Mouse (Mus musculus) limb, embryonic 15.5 days (tissue): ENCODE results near the gene 4930564D02Rik. TPM values are rescaled to one million over a fixed set of nuclear protein-coding genes. Genes with fewer than 3 reads are reported as not detected.

Source experiments
- ATAC-seq: fragments of 200-750 bp; cut with Nextera tagmentation; 2 replicates; pipeline ENCODE4 v1.8.0; 2017; ENCODE audit warnings: low read depth, moderate TSS enrichment; ENCODE audit not compliant: insufficient number of reproducible peaks, low FRiP score, low TSS enrichment
- H3K27ac ChIP-seq: fragments of 300-500 bp; sonication (generic); 2 replicates; pipeline ENCODE4 v1.5.1; 2015; ENCODE audit warnings: moderate library complexity, mild to moderate bottlenecking, inconsistent platforms
- H3K27me3 ChIP-seq: fragments of 300-500 bp; sonication (generic); 2 replicates; pipeline ENCODE4 v1.6.1; 2015; ENCODE audit warnings: inconsistent platforms
- H3K36me3 ChIP-seq: fragments of 300-500 bp; sonication (generic); 2 replicates; pipeline ENCODE4 v1.6.1; 2015; ENCODE audit warnings: inconsistent platforms
- H3K4me1 ChIP-seq: fragments of 300-500 bp; sonication (generic); 2 replicates; pipeline ENCODE4 v1.6.1; 2015; ENCODE audit warnings: inconsistent platforms
- H3K4me2 ChIP-seq: fragments of 300-500 bp; sonication (generic); 2 replicates; pipeline ENCODE4 v1.6.1; 2015; ENCODE audit warnings: mild to moderate bottlenecking, inconsistent platforms
- H3K4me3 ChIP-seq: fragments of 300-500 bp; sonication (generic); 2 replicates; pipeline ENCODE4 v1.5.1; 2015; ENCODE audit warnings: mild to moderate bottlenecking, inconsistent platforms
- H3K9ac ChIP-seq: fragments of 300-500 bp; sonication (generic); 2 replicates; pipeline ENCODE4 v1.6.1; 2015; ENCODE audit warnings: inconsistent platforms
- H3K9me3 ChIP-seq: fragments of 300-500 bp; sonication (generic); 2 replicates; pipeline ENCODE4 v1.6.1; 2016; ENCODE audit warnings: inconsistent platforms
- WGBS: fragments of 180-500 bp; shearing (Covaris S2); methylation state at CpG from one replicate; pipeline ENCODE4 v1.1.7; 2015; 5-methylcytosine and 5-hydroxymethylcytosine counted together
- polyA plus RNA-seq: library from polyadenylated mRNA; unstranded; fragments of >200 nt; fragmentation: Nextera tagmentation; extraction: Ambion mirVana; gene quantifications from 2 replicates; pipeline ENCODE4 v1.2.1, GENCODE M21; 2015

The 4930564D02Rik gene
- polyA plus RNA-seq, 1 experiment from 2014 or later = not detected

DNA sequence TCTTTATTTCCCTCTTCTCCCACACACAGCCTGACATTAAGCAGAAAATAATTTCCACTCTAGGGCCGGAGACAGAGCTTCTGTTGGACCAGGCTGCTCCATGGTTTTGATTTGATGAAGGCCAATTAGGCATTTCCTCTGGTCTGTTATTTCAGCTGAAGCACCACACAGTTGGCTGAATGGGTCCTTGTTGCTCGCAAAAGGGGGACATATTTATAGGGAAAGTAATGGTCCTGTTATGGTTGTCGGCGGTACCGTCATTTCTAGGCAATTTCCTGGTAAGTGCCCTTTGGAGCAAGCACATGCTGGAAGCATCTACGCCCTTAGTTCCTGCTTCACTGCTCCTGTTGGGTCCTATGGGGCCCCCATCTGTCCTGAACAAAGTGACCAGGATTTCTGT lies 5.7 kb upstream of the 4930564D02Rik start:
- Histone ChIP-seq H3K9me3 (no peaks in the 10 kb centered on the region), H3K27ac (peak overlapping the region; percentile 63), H3K4me1 (peaks cover 15% of the 10 kb centered on the region), H3K36me3 (no peaks in the 10 kb centered on the region), H3K4me3 (no peak overlapping the region), H3K9ac (no peak overlapping the region), H3K4me2 (no peak overlapping the region), H3K27me3 (no peaks in the 10 kb centered on the region)
- WGBS = 23% methylated on average over 6 of the region's 6 CpGs
- ATAC-seq = peak; percentile 26; the same call in 1 of the 2 replicates

DNA sequence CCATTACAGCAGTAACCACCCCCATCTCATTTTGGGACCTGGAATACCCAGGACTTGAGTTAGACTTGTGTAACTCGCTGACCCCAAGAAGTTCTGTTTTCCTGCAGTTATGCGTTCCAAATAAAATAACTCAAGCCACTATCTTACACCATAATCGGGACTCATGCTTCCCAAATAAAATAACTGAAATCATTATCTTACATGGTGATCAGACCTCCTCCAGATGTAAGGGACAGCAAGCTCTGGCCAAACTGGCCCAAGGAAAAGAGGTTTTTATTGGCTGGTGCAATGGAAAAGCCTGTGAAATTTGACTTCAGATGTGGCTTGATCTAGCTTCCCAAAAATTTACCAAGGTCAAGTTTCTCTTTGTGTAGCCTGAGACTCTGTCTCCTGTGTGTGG lies 5.1 kb upstream of the 4930564D02Rik start:
- H3K36me3 ChIP-seq = no peaks in the 10 kb centered on the region
- peak overlapping the region; percentile 54; the same call in 1 of the 2 replicates for H3K27ac ChIP-seq
- no peaks in the 10 kb centered on the region for H3K9me3 ChIP-seq
- peaks cover 15% of the 10 kb centered on the region for H3K4me1 ChIP-seq
- no peaks in the 10 kb centered on the region for H3K27me3 ChIP-seq
- no peak overlapping the region for H3K9ac ChIP-seq
- ATAC-seq = no peak
- H3K4me2 ChIP-seq = no peak overlapping the region
- H3K4me3 ChIP-seq = no peak overlapping the region
- whole genome bisulfite sequencing = 60% methylated on average over 3 of the region's 3 CpGs

DNA sequence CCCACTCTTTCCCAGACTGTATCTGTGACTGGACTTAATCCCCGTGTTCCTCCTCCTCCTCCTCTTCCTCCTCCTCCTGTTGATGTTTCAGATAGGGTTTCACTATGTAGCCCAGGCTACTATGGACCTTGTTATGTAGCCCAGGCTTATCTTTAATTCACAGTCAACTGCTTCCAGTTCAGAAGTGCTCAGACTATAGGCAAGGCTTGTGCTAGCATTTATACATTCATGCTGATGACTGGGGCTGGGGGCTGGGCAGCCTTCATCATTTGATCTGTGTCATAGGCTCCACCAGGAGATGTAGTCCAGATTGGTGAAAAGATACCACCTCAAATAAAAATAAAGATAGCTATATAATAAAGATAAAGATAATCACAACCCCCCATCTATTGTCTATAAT lies 4.7 kb upstream of the 4930564D02Rik start:
- H3K27me3 ChIP-seq = no peaks in the 10 kb centered on the region
- no peak overlapping the region; the same call in 1 of the 2 replicates for H3K27ac ChIP-seq
- no peaks in the 10 kb centered on the region for H3K36me3 ChIP-seq
- ATAC-seq = no peak
- peaks cover 15% of the 10 kb centered on the region for H3K4me1 ChIP-seq
- WGBS = 39% methylated on average over 1 of the region's 1 CpGs
- no peak overlapping the region for H3K9ac ChIP-seq
- H3K9me3 ChIP-seq = no peaks in the 10 kb centered on the region
- no peak overlapping the region for H3K4me3 ChIP-seq
- H3K4me2 ChIP-seq = no peak overlapping the region

DNA sequence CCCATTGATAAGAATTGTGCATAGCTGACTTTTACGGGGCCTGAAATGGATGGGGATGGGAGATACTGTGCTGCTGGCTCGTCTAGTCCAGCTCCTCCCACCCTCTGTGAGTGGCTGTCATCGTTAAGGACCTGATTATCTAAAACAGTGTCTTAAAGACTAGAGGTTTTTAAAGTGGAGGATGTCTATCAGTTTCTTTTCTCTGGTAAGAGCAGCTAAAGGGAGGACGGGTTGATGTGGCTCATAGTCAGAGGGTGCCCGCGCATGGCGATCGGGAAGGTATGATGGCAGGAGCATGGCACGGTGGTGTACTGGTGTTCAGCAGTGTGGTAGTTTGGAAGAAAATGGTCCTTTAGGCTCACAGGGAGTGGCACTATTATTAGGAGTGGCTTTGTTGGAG lies 4.0 kb upstream of the 4930564D02Rik start:
- WGBS = 84% methylated on average over 9 of the region's 9 CpGs
- ATAC-seq = no peak

DNA sequence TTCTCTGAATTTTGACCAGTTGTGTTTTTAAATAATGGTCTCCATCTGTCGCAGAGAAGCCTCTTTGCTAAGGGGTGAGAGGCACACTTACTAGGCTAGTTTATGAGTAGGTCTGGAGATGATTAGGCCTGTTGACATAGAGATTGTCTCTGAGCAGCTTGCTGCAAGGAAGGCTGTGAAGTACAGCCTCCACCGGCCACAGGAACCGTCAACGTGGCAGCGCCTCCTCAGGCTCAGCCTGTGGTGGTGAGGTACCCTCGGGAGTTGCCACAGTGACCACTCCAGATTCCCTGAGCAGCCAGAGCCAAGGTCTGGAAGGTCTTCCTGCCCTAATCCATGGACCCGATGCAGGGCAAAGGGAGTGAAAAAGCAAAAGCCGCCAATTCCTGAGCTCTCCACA lies 3.9 kb downstream of the 4930564D02Rik start:
- no peak for ATAC-seq

More for the DNA sequence above, 4.0 kb upstream of the 4930564D02Rik start:
- Histone ChIP-seq H3K4me3 (no peak overlapping the region), H3K27ac (no peak overlapping the region), H3K9me3 (no peaks in the 10 kb centered on the region), H3K9ac (no peak overlapping the region), H3K27me3 (no peaks in the 10 kb centered on the region), H3K36me3 (no peaks in the 10 kb centered on the region), H3K4me1 (peaks cover 15% of the 10 kb centered on the region), H3K4me2 (no peak overlapping the region)

DNA sequence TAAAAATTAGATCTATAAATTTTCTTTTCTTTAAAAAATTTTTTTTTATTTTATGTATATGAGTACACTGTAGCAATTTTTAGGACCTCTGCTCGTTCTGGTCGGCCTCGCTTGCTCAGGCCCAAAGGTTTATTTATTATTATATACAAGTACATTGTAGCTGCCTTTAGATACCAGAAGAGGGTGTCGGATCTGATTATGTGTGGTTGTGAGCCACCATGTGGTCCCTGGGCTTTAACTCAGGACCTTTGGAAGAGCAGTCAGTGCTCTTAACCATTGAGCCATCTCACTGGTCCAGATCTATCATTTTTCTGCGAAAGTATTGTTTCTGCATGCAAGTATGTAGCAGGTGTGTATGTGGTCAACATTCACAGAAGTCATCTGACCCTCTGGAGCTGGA lies 4.6 kb downstream of the 4930564D02Rik start:
- WGBS = 91% methylated on average over 5 of the region's 5 CpGs
- Histone ChIP-seq H3K9me3 (no peaks in the 10 kb centered on the region), H3K36me3 (no peaks in the 10 kb centered on the region), H3K4me1 (peaks cover 7% of the 10 kb centered on the region; the same call in 1 of the 2 replicates), H3K4me3 (no peak overlapping the region), H3K4me2 (no peak overlapping the region), H3K27ac (no peak overlapping the region), H3K27me3 (no peaks in the 10 kb centered on the region), H3K9ac (no peak overlapping the region)
- no peak for ATAC-seq

More for the DNA sequence above, 3.9 kb downstream of the 4930564D02Rik start:
- no peak overlapping the region for H3K27ac ChIP-seq
- H3K9ac ChIP-seq = no peak overlapping the region
- peak overlapping the region; percentile 6; the same call in 1 of the 2 replicates for H3K4me2 ChIP-seq
- H3K9me3 ChIP-seq = no peaks in the 10 kb centered on the region
- H3K4me3 ChIP-seq = no peak overlapping the region
- no peaks in the 10 kb centered on the region for H3K27me3 ChIP-seq
- H3K36me3 ChIP-seq = no peaks in the 10 kb centered on the region
- H3K4me1 ChIP-seq = peaks cover 7% of the 10 kb centered on the region; the same call in 1 of the 2 replicates
- 35% methylated on average over 8 of the region's 8 CpGs for WGBS

DNA sequence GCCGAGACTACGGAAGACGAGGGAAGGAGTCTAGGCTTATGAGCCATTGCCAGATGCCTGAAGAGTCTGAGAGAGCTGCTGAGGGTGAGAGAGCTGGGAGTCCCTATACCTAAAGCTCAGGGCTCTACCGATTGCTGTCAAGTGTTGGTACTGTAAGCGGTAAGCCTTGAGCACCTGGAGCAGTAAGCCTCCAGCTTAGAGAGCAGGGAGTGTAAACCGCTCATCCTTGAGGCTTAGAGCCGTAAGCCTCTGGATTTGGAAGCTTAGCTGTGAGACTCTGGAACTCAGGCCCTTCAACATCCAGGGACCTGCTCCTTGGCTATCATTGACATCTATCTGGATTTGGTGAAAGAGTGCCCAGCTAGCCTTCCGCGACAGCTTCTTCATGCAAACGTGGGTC lies 5.9 kb downstream of the 4930564D02Rik start:
- H3K27me3 ChIP-seq = no peaks in the 10 kb centered on the region
- H3K4me1 ChIP-seq = peaks cover 7% of the 10 kb centered on the region; the same call in 1 of the 2 replicates
- H3K9ac ChIP-seq = no peak overlapping the region
- H3K27ac ChIP-seq = no peak overlapping the region
- ATAC-seq = no peak
- H3K9me3 ChIP-seq = no peaks in the 10 kb centered on the region
- H3K4me2 ChIP-seq = no peak overlapping the region
- no peak overlapping the region for H3K4me3 ChIP-seq
- no peaks in the 10 kb centered on the region for H3K36me3 ChIP-seq
- 91% methylated on average over 10 of the region's 10 CpGs for WGBS

DNA sequence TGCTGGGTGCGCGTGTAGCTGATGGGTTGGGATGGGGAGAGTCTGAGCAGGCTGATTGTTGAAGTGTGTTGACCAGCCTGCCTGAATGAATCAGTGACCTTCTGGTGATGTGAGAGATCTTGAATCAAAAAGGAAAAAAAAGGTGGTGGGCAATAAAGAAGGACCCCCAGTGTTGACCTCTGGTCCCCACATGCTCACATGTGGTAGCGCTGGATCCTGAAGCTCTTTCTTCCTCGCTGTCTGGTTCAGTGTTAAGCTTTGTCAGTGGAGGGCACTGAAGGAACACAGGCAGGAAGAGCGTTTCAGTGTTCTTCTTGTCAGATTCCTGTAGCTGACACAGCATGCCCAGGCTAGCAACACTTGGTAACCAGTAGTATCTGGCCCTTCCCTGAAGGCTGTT lies 9.2 kb downstream of the 4930564D02Rik start:
- Histone ChIP-seq H3K9ac (no peak overlapping the region), H3K27ac (no peak overlapping the region), H3K4me3 (no peak overlapping the region), H3K36me3 (no peaks in the 10 kb centered on the region), H3K4me1 (peaks cover 5% of the 10 kb centered on the region; the same call in 1 of the 2 replicates), H3K4me2 (no peak overlapping the region), H3K9me3 (no peaks in the 10 kb centered on the region), H3K27me3 (no peaks in the 10 kb centered on the region)
- WGBS = 86% methylated on average over 5 of the region's 5 CpGs
- ATAC-seq = no peak

DNA sequence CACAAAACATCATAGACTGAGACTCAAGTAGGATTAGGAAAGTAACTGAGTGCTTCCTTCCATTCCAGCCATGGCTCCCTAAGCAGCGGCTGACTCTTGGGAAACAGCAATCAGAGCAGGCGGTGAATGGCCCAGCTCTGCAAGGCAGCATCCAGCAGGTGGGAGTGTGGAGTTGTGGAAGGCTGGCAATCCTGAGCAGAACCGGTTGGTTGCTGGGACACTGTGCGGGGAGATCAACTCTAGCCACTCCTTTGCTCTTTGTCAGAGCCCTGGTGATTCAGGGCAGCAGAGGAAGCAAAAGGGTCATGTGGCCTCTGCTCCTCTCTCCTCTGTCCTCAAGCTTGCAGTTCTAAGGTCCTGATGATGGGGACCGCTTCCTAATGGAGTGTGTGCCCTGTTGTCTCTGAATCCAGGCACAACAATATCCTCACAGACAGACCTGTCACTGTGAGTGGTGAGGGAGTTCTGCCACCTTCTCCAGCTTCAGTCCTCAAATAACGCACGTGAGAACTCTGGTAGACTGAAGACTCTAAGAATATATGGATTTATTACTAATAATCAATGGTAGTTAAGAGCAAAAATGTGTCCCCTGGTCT lies 11.7 kb downstream of the 4930564D02Rik start:
- Histone ChIP-seq H3K9me3 (no peaks in the 10 kb centered on the region), H3K4me3 (no peak overlapping the region), H3K27ac (no peak overlapping the region), H3K27me3 (no peaks in the 10 kb centered on the region), H3K36me3 (no peaks in the 10 kb centered on the region), H3K4me2 (no peak overlapping the region), H3K9ac (no peak overlapping the region), H3K4me1 (0 out of 2 replicates have a peak, but pooled peaks cover 3% of the 10 kb centered on the region)
- no peak for ATAC-seq
- 25% methylated on average over 7 of the region's 7 CpGs for WGBS

DNA sequence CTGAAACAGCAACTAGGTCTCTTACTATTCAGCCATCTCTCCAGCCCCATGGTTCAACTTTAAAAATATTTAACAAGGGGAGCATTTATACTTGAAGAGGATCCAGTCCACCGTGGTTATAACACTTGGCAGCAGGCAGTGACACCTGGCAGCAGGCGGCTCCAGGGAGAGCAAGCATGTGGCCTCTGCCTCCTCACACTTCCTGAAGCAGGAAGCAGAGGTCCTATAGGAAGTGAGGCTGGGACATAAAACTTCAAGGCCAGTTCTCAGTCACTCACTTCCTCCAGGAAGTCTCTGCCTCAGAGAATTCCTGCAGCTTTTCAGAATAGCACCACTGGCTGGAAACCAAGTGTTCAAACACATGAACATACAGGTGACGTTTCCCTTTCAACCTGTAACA lies 20.7 kb downstream of the 4930564D02Rik start:
- H3K27ac ChIP-seq = peak overlapping the region; percentile 18

DNA sequence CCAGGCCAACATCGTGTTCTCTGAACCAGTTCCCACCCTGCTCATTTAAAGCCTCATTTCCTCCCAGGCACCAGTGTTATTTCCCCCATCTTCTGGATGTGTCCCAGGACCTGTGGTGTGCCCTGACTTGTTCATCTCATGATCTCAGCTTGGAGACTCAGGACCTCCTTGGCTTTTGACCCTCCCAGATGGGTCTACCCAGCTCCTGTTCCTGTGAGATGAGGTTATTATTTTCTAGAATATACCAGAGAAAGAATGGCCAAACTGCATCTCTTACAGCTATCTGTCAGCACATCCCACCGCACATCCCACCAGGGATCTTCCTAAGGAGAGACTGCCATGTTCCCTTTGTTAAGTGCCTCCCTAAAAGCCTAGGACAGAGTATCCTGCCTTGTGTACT lies 22.0 kb downstream of the 4930564D02Rik start:
- WGBS = 74% methylated on average over 2 of the region's 2 CpGs
- Histone ChIP-seq H3K4me1 (0 out of 2 replicates have a peak, but pooled peaks cover 4% of the 10 kb centered on the region), H3K27ac (no peak overlapping the region), H3K9me3 (no peaks in the 10 kb centered on the region), H3K36me3 (no peaks in the 10 kb centered on the region), H3K4me2 (no peak overlapping the region), H3K4me3 (no peak overlapping the region), H3K9ac (no peak overlapping the region), H3K27me3 (no peaks in the 10 kb centered on the region)
- no peak for ATAC-seq

More for the DNA sequence above, 20.7 kb downstream of the 4930564D02Rik start:
- Histone ChIP-seq H3K9me3 (no peaks in the 10 kb centered on the region), H3K27me3 (no peaks in the 10 kb centered on the region), H3K4me1 (0 out of 2 replicates have a peak, but pooled peaks cover 4% of the 10 kb centered on the region), H3K4me2 (no peak overlapping the region), H3K36me3 (no peaks in the 10 kb centered on the region), H3K9ac (no peak overlapping the region), H3K4me3 (no peak overlapping the region)
- no peak for ATAC-seq
- 25% methylated on average over 3 of the region's 3 CpGs for WGBS

DNA sequence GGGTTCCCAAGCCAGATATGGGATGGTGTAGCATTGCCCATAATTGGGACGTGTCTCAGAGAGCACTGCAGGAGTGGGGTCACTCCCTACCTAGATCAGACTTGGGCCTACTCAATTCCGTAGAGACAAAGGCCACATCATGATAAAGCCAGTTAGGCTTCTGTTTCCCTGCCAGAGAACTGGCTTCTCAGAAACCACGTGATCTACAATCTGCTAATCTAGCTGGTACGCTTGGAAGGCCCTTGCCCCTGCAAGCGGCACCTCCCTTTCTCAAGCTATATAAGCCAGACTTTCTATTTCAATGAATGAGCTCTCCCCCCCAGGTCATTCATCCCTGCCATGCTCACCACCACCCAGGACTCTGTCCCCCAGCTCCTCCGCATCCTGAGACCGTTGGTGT lies 23.5 kb downstream of the 4930564D02Rik start:
- WGBS = 91% methylated on average over 7 of the region's 7 CpGs
- Histone ChIP-seq H3K9ac (no peak overlapping the region), H3K27ac (no peak overlapping the region), H3K9me3 (no peaks in the 10 kb centered on the region), H3K4me3 (no peak overlapping the region), H3K4me2 (no peak overlapping the region), H3K4me1 (0 out of 2 replicates have a peak, but pooled peaks cover 4% of the 10 kb centered on the region), H3K36me3 (no peaks in the 10 kb centered on the region), H3K27me3 (no peaks in the 10 kb centered on the region)
- no peak for ATAC-seq
